Mouse (Mus musculus) myocyte (in vitro differentiated cells): ENCODE data around the gene Mrpl42. TPM values are rescaled to one million over a fixed set of nuclear protein-coding genes. Genes with fewer than 3 reads are reported as not detected.

Experiments used
- H3K27me3 ChIP-seq: one replicate; pipeline ENCODE4 v1.6.1; 2011; ENCODE audit not compliant: control insufficient read depth, insufficient read depth, insufficient read length
- H3K36me3 ChIP-seq: one replicate; pipeline ENCODE4 v1.6.1; 2011; ENCODE audit not compliant: control insufficient read depth, insufficient read depth
- H3K4me2 ChIP-seq: one replicate; pipeline ENCODE4 v1.6.1; 2011; ENCODE audit warnings: low read depth, control low read depth
- H3K4me3 ChIP-seq: one replicate; pipeline ENCODE4 v1.5.1; 2011; ENCODE audit warnings: mild to moderate bottlenecking, control low read depth, moderate library complexity
- H3K79me2 ChIP-seq: one replicate; pipeline ENCODE4 v1.6.1; 2011; ENCODE audit not compliant: control insufficient read depth, insufficient read depth
- H3ac ChIP-seq: one replicate; pipeline ENCODE4 v1.6.1; 2011; ENCODE audit not compliant: control insufficient read depth, insufficient read length
- CEBPB ChIP-seq: IDR thresholded peaks from 2 replicates; pipeline ENCODE4 v1.6.1; 2011; ENCODE audit warnings: mild to moderate bottlenecking, moderate library complexity; ENCODE audit not compliant: poor library complexity, insufficient read depth, severe bottlenecking
- E2F4 ChIP-seq: IDR thresholded peaks from one replicate; pipeline ENCODE4 v1.6.1; 2011; ENCODE audit warnings: mild to moderate bottlenecking, control low read depth, moderate library complexity; ENCODE audit not compliant: insufficient read depth
- MAX ChIP-seq: IDR thresholded peaks from one replicate; pipeline ENCODE4 v1.6.1; 2011; ENCODE audit warnings: low read depth, mild to moderate bottlenecking, control low read depth
- MYOD1 ChIP-seq, 3 experiments: IDR thresholded peaks; one replicate each; pipeline ENCODE4 v1.6.1; 2011; ENCODE audit warnings: control low read depth in 2 of 3, low read depth in 2 of 3, mild to moderate bottlenecking in 2 of 3, moderate library complexity in 1 of 3; ENCODE audit not compliant: insufficient read length in 2 of 3, control insufficient read depth in 1 of 3
- MYOG ChIP-seq, 3 experiments: IDR thresholded peaks; one replicate each; pipeline ENCODE4 v1.6.1; 2011; ENCODE audit warnings: control low read depth in 2 of 3, low read depth in 2 of 3, mild to moderate bottlenecking in 2 of 3; ENCODE audit not compliant: insufficient read length in 2 of 3, control insufficient read depth in 1 of 3, insufficient read depth in 1 of 3
- POLR2A ChIP-seq: IDR thresholded peaks from one replicate; pipeline ENCODE4 v1.6.1; 2011; ENCODE audit warnings: low read depth, mild to moderate bottlenecking, control low read depth, moderate library complexity; ENCODE audit not compliant: insufficient read length
- POLR2AphosphoS2 ChIP-seq: IDR thresholded peaks from one replicate; pipeline ENCODE4 v1.6.1; 2011; ENCODE audit warnings: low read depth, control low read depth; ENCODE audit not compliant: insufficient read length
- REST ChIP-seq: IDR thresholded peaks from one replicate; pipeline ENCODE4 v1.6.1; 2011; ENCODE audit warnings: mild to moderate bottlenecking, control low read depth, moderate library complexity; ENCODE audit not compliant: insufficient read depth, insufficient read length
- SRF ChIP-seq: IDR thresholded peaks from one replicate; pipeline ENCODE4 v1.6.1; 2011; ENCODE audit warnings: low read depth; ENCODE audit not compliant: control insufficient read depth, insufficient read length
- TCF12 ChIP-seq: IDR thresholded peaks from one replicate; pipeline ENCODE4 v1.6.1; 2011; ENCODE audit warnings: mild to moderate bottlenecking, control low read depth; ENCODE audit not compliant: poor library complexity, insufficient read depth, severe bottlenecking
- TCF3 ChIP-seq: IDR thresholded peaks from one replicate; pipeline ENCODE4 v1.6.1; 2011; ENCODE audit warnings: low read depth, control low read depth; ENCODE audit not compliant: insufficient read length
- USF1 ChIP-seq: IDR thresholded peaks from one replicate; pipeline ENCODE4 v1.6.1; 2011; ENCODE audit warnings: low read depth, mild to moderate bottlenecking, control low read depth, moderate library complexity
- polyA plus RNA-seq: library from polyadenylated mRNA; unstranded; fragments of >200 nt; fragmentation: generic; extraction: Trizol; gene quantifications from one replicate; pipeline ENCODE4 v1.2.1, GENCODE M21; 2012; ENCODE audit warnings: missing spikeins

Mrpl42 gene
- polyA plus RNA-seq, 1 experiment = 177 TPM

DNA sequence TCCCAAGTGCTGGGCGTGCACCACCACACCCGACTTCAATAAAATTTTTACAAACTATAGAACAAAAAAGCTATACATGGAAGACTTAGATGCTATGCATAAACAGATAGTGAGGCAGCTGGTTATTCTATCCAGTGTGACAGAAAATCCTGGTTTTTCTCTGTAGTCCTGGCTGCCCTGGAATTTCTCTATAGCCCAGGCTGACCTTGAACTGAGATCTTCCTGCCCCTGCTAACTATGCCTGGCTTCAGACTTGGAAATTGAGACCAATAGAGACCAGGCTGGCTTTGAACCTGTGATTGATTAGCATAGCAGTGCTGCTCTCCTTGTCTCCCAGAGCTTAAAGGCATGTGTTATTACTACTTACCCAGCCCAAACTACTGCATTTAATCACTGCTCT is 44.4 kb upstream of the Mrpl42 start:
- H3K79me2 ChIP-seq = no peaks in the 10 kb centered on the region
- H3ac ChIP-seq = no peak overlapping the region
- peaks cover 37% of the 10 kb centered on the region for H3K36me3 ChIP-seq
- TF ChIP-seq USF1 = no peak
- no peak for TF ChIP-seq MAX
- TF ChIP-seq CEBPB = no peak
- TF ChIP-seq SRF = no peak
- no peak for TF ChIP-seq TCF12
- no peaks in the 10 kb centered on the region for H3K27me3 ChIP-seq
- H3K4me2 ChIP-seq = no peak overlapping the region
- no peak overlapping the region for H3K4me3 ChIP-seq

DNA sequence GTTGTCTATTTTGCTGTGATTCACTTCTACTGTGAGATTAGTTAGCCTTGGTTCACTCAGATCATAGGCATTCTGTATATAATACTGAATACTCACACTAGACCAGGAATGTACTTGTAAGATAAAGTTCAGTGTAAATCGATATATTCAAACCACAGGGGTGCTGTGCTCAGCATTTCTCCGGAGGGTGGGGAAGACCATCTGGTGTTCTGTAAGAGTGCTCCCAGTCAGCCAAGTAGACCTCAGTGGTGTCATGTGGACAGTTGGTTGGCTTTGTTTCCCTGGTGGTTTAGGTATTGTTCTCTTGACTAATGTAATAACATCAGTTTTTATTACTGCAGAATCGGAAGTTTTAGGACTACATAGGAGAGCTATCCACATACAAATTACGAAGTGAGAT is 43.3 kb upstream of the Mrpl42 start:
- H3K4me2 ChIP-seq = peak overlapping the region; percentile 37
- TF ChIP-seq E2F4 = no peak
- peak in 2 of 3 experiments; percentile 70 to 84 for TF ChIP-seq MYOD1 (IDR thresholded peaks at IDR 0.05; ENCODE audit: control insufficient read depth in 1 of 3, insufficient read length in 2 of 3, low read depth in 2 of 3)
- peak; percentile 63 for TF ChIP-seq TCF12
- TF ChIP-seq REST = no peak
- peak; percentile 81 for TF ChIP-seq USF1
- TF ChIP-seq CEBPB = peak; percentile 51; the same call in 1 of the 2 replicates
- peak; percentile 31 for TF ChIP-seq TCF3
- TF ChIP-seq SRF = no peak
- TF ChIP-seq POLR2A = no peak
- peak in 2 of 3 experiments; percentile 65 to 82 for TF ChIP-seq MYOG (IDR thresholded peaks at IDR 0.05; ENCODE audit: control insufficient read depth in 1 of 3, insufficient read depth in 1 of 3, insufficient read length in 2 of 3, low read depth in 2 of 3)
- TF ChIP-seq POLR2AphosphoS2 = peak; percentile 63
- no peak for TF ChIP-seq MAX
- peaks cover 30% of the 10 kb centered on the region for H3K36me3 ChIP-seq
- H3K27me3 ChIP-seq = no peaks in the 10 kb centered on the region
- H3K4me3 ChIP-seq = no peak overlapping the region
- peaks cover 9% of the 10 kb centered on the region for H3K79me2 ChIP-seq
- no peak overlapping the region for H3ac ChIP-seq

DNA sequence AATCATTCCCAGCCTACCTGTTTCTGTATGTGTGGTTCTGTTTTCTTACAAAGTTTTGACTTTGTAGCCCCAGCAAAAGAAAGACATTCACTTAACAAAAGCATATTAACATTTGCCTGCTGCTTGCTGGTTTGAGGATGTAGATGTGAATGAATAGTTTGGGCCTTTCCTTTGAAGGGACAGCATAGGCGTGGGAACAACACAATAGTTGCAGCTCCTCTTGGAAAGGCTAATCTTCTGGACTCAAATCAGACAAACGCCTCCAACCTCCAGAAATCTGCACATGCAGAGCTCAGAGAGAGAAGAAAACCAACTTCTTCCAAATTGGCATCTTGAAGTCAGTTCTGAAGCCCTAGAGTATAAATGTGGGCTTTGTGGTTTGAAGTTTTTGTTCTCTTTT is 42.9 kb upstream of the Mrpl42 start:
- H3K4me3 ChIP-seq = no peak overlapping the region
- peak overlapping the region; percentile 37 for H3K4me2 ChIP-seq
- peaks cover 13% of the 10 kb centered on the region for H3K79me2 ChIP-seq
- H3K27me3 ChIP-seq = no peaks in the 10 kb centered on the region
- peaks cover 29% of the 10 kb centered on the region for H3K36me3 ChIP-seq
- TF ChIP-seq REST (no peak), MAX (no peak), USF1 (no peak), MYOD1 (IDR thresholded peaks at IDR 0.05; ENCODE audit: control insufficient read depth in 1 of 3, insufficient read length in 2 of 3, low read depth in 2 of 3) (no peak), SRF (no peak), POLR2AphosphoS2 (no peak), E2F4 (no peak), MYOG (IDR thresholded peaks at IDR 0.05; ENCODE audit: control insufficient read depth in 1 of 3, insufficient read depth in 1 of 3, insufficient read length in 2 of 3, low read depth in 2 of 3) (no peak), CEBPB (no peak), TCF12 (no peak), TCF3 (no peak), POLR2A (no peak)
- no peak overlapping the region for H3ac ChIP-seq

DNA sequence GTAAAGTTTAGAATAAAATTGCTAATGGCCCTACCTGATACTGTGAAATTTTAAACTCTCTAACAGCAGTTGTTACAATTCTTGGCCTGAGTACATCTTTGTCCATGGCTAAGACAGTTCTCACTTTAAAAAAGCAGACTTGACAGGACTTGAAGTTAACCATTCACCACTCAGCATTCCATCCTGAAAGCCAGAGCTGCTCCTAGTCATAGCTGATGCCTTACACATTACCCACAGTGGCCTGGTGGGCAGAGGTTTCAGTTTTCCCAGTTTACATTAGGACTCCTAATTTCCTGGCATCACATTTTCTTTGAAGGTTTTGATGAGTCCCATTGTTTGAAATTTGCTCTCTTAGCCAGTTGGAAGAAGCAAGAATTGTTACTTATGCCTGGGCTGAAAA is 42.3 kb upstream of the Mrpl42 start:
- no peaks in the 10 kb centered on the region for H3K27me3 ChIP-seq
- H3K36me3 ChIP-seq = peaks cover 24% of the 10 kb centered on the region
- no peak overlapping the region for H3K4me3 ChIP-seq

DNA sequence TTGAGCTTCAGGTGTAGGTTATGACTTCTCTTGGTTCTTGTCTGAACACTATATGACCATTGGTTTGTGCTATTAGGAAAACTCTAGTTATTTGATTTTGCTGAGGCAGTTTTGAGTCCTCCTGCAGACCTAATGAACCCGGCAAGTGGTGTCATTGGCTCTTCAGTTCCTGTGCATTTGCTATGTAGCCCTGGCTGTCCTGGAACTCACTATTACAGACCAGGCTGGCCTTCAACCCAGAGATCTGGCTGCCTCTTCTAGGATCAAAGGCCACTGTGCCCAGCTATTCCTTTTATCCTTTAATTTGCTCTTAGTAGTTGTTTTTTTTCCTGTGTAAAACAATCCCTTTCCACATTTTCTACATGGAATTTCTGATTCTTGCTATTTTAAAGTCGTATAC is 41.6 kb upstream of the Mrpl42 start:
- no peak overlapping the region for H3K4me3 ChIP-seq
- H3ac ChIP-seq = no peak overlapping the region
- H3K4me2 ChIP-seq = no peak overlapping the region
- peaks cover 26% of the 10 kb centered on the region for H3K79me2 ChIP-seq
- no peak for TF ChIP-seq MYOD1 (IDR thresholded peaks at IDR 0.05; ENCODE audit: control insufficient read depth in 1 of 3, insufficient read length in 2 of 3, low read depth in 2 of 3)
- TF ChIP-seq E2F4 = no peak
- TF ChIP-seq TCF12 = no peak
- TF ChIP-seq USF1 = no peak
- TF ChIP-seq CEBPB = no peak
- TF ChIP-seq REST = no peak
- TF ChIP-seq MAX = no peak
- TF ChIP-seq SRF = no peak
- no peak for TF ChIP-seq POLR2A
- H3K36me3 ChIP-seq = peaks cover 23% of the 10 kb centered on the region
- no peaks in the 10 kb centered on the region for H3K27me3 ChIP-seq

More for the DNA sequence above, 42.3 kb upstream of the Mrpl42 start:
- H3K4me2 ChIP-seq = peak overlapping the region; percentile 37
- TF ChIP-seq MAX (no peak), MYOD1 (IDR thresholded peaks at IDR 0.05; ENCODE audit: control insufficient read depth in 1 of 3, insufficient read length in 2 of 3, low read depth in 2 of 3) (no peak), POLR2A (no peak), REST (no peak), POLR2AphosphoS2 (no peak), SRF (no peak), E2F4 (no peak), TCF3 (no peak), MYOG (IDR thresholded peaks at IDR 0.05; ENCODE audit: control insufficient read depth in 1 of 3, insufficient read depth in 1 of 3, insufficient read length in 2 of 3, low read depth in 2 of 3) (no peak), CEBPB (no peak), TCF12 (no peak), USF1 (no peak)
- peaks cover 19% of the 10 kb centered on the region for H3K79me2 ChIP-seq
- no peak overlapping the region for H3ac ChIP-seq
